Mouse (Mus musculus) 3T3-L1 (cell line): Measurements from ENCODE around the gene Cyth3.

Experiments
- DNase-seq: peaks from one replicate; pipeline ENCODE4 v3.0.0-alpha.2; 2015; ENCODE audit warnings: low read depth, low spot score

Cyth3 gene

GRCm38 (mm10) chr5:143706030-143706821 lies 84.0 kb downstream of the Cyth3 start:
- no peak for DNase-seq

- no peak for DNase-seq
These were observed 84.6 kb downstream of the Cyth3 start for GRCm38 (mm10) chr5:143706822-143707200.

GRCm38 (mm10) chr5:143711326-143711725 lies 89.1 kb downstream of the Cyth3 start:
- DNase-seq: peak; percentile 96

- peak; percentile 45 for DNase-seq
These were observed 90.0 kb downstream of the Cyth3 start for GRCm38 (mm10) chr5:143712011-143712800.

GRCm38 (mm10) chr5:143721962-143722361 lies 99.7 kb downstream of the Cyth3 start:
- DNase-seq: no peak

- DNase-seq: peak; percentile 64
These were observed 108.7 kb downstream of the Cyth3 start for GRCm38 (mm10) chr5:143730915-143731314.

GRCm38 (mm10) chr5:143731483-143732112 lies 109.4 kb downstream of the Cyth3 start:
- no peak for DNase-seq

- peak; percentile 98 for DNase-seq
These were observed 110.1 kb downstream of the Cyth3 start, which contains the start of gene Usp42 for GRCm38 (mm10) chr5:143732180-143732891. Gene Usp42 (minus strand): TSS chr5:143732280.

GRCm38 (mm10) chr5:143749630-143750208 lies 127.5 kb downstream of the Cyth3 start:
- DNase-seq: no peak

- DNase-seq: no peak
These were observed 133.4 kb downstream of the Cyth3 start for GRCm38 (mm10) chr5:143755529-143756141.

GRCm38 (mm10) chr5:143757755-143758443 lies 135.7 kb downstream of the Cyth3 start:
- DNase-seq: peak; percentile 82

GRCm38 (mm10) chr5:143759554-143759953 lies 137.3 kb downstream of the Cyth3 start:
- no peak for DNase-seq
